Mouse (Mus musculus) inflammation-experienced regulatory T-cells, adult 16 weeks (primary cell): ENCODE results near the gene Cryz. TPM values are rescaled to one million over a fixed set of nuclear protein-coding genes. Genes with fewer than 3 reads are reported as not detected.

ENCODE experiments used
- polyA plus RNA-seq: library from polyadenylated mRNA; unstranded; fragments of 100-300 nt; shearing (Covaris generic); gene quantifications from one replicate; pipeline ENCODE4 v1.2.1, GENCODE M21; 2017

Cryz gene
- polyA plus RNA-seq: 4.9 TPM

DNA sequence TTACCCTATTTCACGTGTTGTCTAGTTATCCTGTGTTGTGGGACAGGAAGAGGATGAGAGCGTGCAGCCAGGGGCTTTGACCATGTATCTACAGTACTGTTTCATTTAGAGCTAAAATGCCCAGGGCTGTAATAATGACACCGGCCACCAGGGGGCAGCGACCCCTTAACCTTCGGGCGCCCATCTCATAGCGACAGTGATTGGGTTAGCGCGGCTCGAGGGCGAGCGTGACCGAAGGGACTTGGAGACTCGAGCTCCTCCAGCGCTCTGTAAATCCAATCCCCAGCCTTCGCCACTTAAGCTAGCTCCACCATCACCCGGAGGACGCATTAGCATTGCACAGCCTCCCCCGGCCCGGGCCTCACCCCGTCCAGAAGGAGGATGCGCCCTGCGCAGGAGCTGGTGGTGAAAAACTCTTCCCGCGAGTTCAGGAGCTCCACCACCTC, at the start of gene Cryz:
Cryz (plus strand) TSS at position 224 of the 446 bp plus-strand sequence.

GRCm38 (mm10) chr3:154596934-154597554, 533 bp downstream of the Cryz start, which contains the start of gene Tyw3:
Gene Tyw3 (minus strand): TSS chr3:154597104.

DNA sequence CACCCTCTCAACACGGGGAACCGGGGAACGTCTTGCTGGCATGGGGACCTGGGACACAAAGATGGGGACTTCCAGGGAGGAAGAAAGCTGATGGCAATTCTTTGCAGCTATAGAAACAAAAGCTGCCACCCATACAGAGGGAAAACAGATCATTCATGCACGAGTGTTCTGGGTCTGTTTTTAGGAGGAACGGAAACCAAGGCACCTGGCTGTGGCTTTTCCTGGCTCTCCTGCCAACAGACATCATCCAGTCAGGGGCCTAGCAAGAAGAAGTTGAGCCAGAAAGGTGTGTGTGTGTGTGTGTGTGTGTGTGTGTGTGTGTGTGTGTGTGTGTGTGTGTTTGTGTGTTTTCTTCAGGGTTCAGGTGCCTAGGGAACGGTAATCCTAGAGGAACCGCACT, 67.0 kb downstream of the Cryz start, which contains the start of gene Erich3:
Erich3 (plus strand) TSS at position 315 of the 400 bp plus-strand sequence.

Other genes with a start within 250 kb of the Cryz start
- 8.2 TPM for gene Tyw3, start 393 bp downstream of the Cryz start, polyA plus RNA-seq
- 0.65 TPM for gene Erich3, start 67.1 kb downstream of the Cryz start, polyA plus RNA-seq